Mouse (Mus musculus) thymus, adult 2 months (tissue): Measurements from ENCODE around the gene Gm4922.

Experiments
- CTCF ChIP-seq: fragments of 200-500 bp; IDR thresholded peaks from 2 replicates; pipeline ENCODE4 v1.5.1; 2012; ENCODE audit warnings: mild to moderate bottlenecking, control low read depth, low read length, moderate library complexity, borderline replicate concordance; ENCODE audit not compliant: control insufficient read depth, poor library complexity, insufficient read depth; ENCODE audit errors: extremely low read depth
- POLR2A ChIP-seq: fragments of 200-500 bp; IDR thresholded peaks from 2 replicates; pipeline ENCODE4 v1.6.1; 2012; ENCODE audit warnings: mild to moderate bottlenecking, low read length, control low read depth, moderate library complexity; ENCODE audit not compliant: control insufficient read depth, poor library complexity, insufficient read depth; ENCODE audit errors: extremely low read depth

DNA sequence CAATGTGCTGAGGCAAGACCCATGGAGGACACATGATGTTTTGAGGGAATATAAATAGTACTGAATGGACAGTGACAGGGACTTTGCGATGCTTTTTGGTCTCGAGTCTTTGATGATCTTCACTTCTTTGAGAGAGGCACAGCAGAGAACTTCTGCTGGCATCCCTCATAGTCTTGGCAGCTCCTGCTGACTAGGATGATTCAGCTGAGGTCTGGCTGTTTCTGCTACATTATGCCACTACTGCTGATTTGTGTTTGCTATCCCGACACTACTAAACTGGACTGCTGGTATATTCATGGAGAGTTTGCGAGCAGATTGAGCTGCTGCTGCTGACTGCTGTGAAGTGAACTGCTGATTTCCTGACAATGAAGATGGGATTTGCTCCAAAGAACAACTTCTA lies 3.5 kb upstream of the Gm4922 start:
- TF ChIP-seq POLR2A = no peak
- no peak for TF ChIP-seq CTCF
